Mouse (Mus musculus): ENCODE measurements around the gene Pcdh9. TPM values are rescaled to one million over a fixed set of nuclear protein-coding genes. Genes with fewer than 3 reads are reported as not detected.

The Pcdh9 gene
- polyA plus RNA-seq, 1 experiment from 2014 or later = 27.5 TPM

DNA sequence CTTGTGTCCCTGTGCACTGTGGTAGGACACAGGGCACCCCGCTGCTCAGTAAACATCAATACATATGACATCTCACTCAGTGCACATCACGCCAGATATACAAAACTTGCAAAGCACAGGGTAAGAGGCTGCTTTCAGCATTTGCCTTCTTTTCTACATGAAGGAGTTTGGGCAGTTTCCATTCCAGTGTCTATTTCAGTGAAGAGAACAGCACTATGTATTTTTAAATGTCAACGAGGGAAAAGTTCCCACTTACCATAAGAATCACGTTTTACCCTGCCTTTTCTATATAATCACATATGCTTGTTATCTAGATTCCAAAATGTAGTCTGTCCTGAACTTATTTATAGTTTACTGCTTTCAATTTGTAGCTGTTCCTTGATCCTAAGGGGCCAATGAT, 355.6 kb downstream of the Pcdh9 start:
- no peaks in the 10 kb centered on the region for H3K4me1 ChIP-seq (ENCODE audit: control insufficient read depth, insufficient read depth, low read length)
- H3K9ac ChIP-seq (replicated peaks; ENCODE audit: low read length) = no peak overlapping the region
- no peak overlapping the region for H3K4me3 ChIP-seq (ENCODE audit: low read depth, low read length)
- no peak overlapping the region for H3K27ac ChIP-seq (replicated peaks; ENCODE audit: low read depth, low read length)
- ATAC-seq (replicated peaks; ENCODE audit: insufficient number of reproducible peaks, low FRiP score, low TSS enrichment, low read depth) (no peak), DNase-seq (ENCODE audit: low spot score) (no peak)
- no peaks in the 10 kb centered on the region for H3K9me3 ChIP-seq (replicated peaks; ENCODE audit: control insufficient read depth, low read length)
- 83% methylated on average over 4 of the region's 4 CpGs for WGBS
- no peaks in the 10 kb centered on the region for H3K36me3 ChIP-seq (replicated peaks; ENCODE audit: control insufficient read depth, insufficient read depth, low read depth, low read length)
- no peaks in the 10 kb centered on the region for H3K27me3 ChIP-seq (ENCODE audit: control insufficient read depth, insufficient read depth, low read length)
- H3K4me2 ChIP-seq (ENCODE audit: low read depth, low read length) = no peak overlapping the region

DNA sequence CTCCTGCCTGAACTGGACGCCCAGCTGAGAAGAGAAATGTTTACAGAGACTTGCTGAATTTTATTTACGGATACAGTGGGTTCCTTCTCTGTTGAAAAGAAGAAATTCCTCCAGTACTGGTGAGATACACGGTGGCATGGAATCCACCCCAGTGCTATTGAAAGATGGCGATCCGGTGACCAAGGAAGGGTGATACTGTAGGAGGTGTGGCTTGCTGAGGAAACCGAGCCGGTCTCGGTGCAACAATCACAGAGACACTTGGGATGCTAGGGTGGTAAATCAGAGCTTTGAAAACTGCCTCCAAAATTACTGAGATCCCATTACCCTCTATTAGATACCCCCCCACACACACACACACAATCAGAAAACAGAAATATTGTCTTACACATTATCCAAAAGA, 367.0 kb downstream of the Pcdh9 start:
- H3K9ac ChIP-seq (replicated peaks; ENCODE audit: low read length) = no peak overlapping the region
- 82% methylated on average over 8 of the region's 8 CpGs for WGBS
- H3K27me3 ChIP-seq (ENCODE audit: control insufficient read depth, insufficient read depth, low read length) = no peaks in the 10 kb centered on the region
- no peak overlapping the region for H3K4me3 ChIP-seq (ENCODE audit: low read depth, low read length)
- ATAC-seq (replicated peaks; ENCODE audit: insufficient number of reproducible peaks, low FRiP score, low TSS enrichment, low read depth) (no peak), DNase-seq (ENCODE audit: low spot score) (no peak)
- H3K4me1 ChIP-seq (ENCODE audit: control insufficient read depth, insufficient read depth, low read length) = no peaks in the 10 kb centered on the region
- H3K4me2 ChIP-seq (ENCODE audit: low read depth, low read length) = no peak overlapping the region
- H3K9me3 ChIP-seq (replicated peaks; ENCODE audit: control insufficient read depth, low read length) = no peaks in the 10 kb centered on the region
- H3K36me3 ChIP-seq (replicated peaks; ENCODE audit: control insufficient read depth, insufficient read depth, low read depth, low read length) = no peaks in the 10 kb centered on the region
- H3K27ac ChIP-seq (replicated peaks; ENCODE audit: low read depth, low read length) = no peak overlapping the region

DNA sequence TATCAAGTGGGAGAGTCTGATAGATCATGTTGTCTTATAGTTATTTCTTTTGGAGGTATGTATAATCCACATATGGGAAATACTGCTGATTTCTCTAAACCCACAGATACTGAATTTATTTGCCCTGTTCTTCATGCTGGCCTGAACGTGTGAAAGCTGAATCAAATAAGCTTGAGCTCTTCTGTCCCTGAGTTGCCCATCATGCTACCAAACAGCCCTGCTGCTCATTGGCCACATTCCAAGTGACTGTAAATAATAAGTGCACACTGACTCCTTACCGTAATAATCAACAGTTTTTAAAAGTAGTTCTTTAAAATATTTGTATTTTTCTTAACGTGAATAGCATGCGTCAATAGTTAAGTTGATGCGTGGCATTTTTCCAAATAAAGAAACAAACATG, 370.3 kb downstream of the Pcdh9 start:
- ATAC-seq (replicated peaks; ENCODE audit: insufficient number of reproducible peaks, low FRiP score, low TSS enrichment, low read depth) (no peak), DNase-seq (ENCODE audit: low spot score) (no peak)
- Histone ChIP-seq H3K4me1 (ENCODE audit: control insufficient read depth, insufficient read depth, low read length) (no peaks in the 10 kb centered on the region), H3K4me3 (ENCODE audit: low read depth, low read length) (no peak overlapping the region), H3K27me3 (ENCODE audit: control insufficient read depth, insufficient read depth, low read length) (no peaks in the 10 kb centered on the region), H3K9ac (replicated peaks; ENCODE audit: low read length) (no peak overlapping the region), H3K27ac (replicated peaks; ENCODE audit: low read depth, low read length) (no peak overlapping the region), H3K4me2 (ENCODE audit: low read depth, low read length) (no peak overlapping the region), H3K9me3 (replicated peaks; ENCODE audit: control insufficient read depth, low read length) (no peaks in the 10 kb centered on the region), H3K36me3 (replicated peaks; ENCODE audit: control insufficient read depth, insufficient read depth, low read depth, low read length) (no peaks in the 10 kb centered on the region)
- 90% methylated on average over 5 of the region's 5 CpGs for WGBS

DNA sequence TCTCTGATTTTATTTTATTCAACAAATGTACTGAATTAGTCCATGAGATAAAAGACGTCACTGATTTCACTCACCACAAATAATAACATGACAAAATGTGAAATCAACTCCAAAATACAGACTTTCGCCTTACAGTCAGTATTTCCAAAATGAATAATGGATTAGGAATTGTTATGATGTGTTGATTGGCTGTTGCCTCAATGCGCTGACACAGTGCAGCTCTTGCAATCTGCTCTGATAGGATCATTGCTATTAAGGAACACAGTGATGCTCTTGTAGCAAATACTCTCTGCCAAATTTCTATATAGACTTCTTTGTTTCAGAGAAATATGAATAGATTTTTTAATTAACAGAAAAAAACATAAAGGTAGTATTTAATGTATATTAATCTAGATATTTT, 373.8 kb downstream of the Pcdh9 start:
- no peaks in the 10 kb centered on the region for H3K27me3 ChIP-seq (ENCODE audit: control insufficient read depth, insufficient read depth, low read length)
- H3K27ac ChIP-seq (replicated peaks; ENCODE audit: low read depth, low read length) = no peak overlapping the region
- DNase-seq (ENCODE audit: low spot score) (no peak), ATAC-seq (replicated peaks; ENCODE audit: insufficient number of reproducible peaks, low FRiP score, low TSS enrichment, low read depth) (no peak)
- H3K9me3 ChIP-seq (replicated peaks; ENCODE audit: control insufficient read depth, low read length) = no peaks in the 10 kb centered on the region
- no peaks in the 10 kb centered on the region for H3K4me1 ChIP-seq (ENCODE audit: control insufficient read depth, insufficient read depth, low read length)
- no peak overlapping the region for H3K4me3 ChIP-seq (ENCODE audit: low read depth, low read length)
- WGBS = 84% methylated on average over 3 of the region's 3 CpGs
- no peak overlapping the region for H3K9ac ChIP-seq (replicated peaks; ENCODE audit: low read length)
- H3K36me3 ChIP-seq (replicated peaks; ENCODE audit: control insufficient read depth, insufficient read depth, low read depth, low read length) = no peaks in the 10 kb centered on the region
- no peak overlapping the region for H3K4me2 ChIP-seq (ENCODE audit: low read depth, low read length)

DNA sequence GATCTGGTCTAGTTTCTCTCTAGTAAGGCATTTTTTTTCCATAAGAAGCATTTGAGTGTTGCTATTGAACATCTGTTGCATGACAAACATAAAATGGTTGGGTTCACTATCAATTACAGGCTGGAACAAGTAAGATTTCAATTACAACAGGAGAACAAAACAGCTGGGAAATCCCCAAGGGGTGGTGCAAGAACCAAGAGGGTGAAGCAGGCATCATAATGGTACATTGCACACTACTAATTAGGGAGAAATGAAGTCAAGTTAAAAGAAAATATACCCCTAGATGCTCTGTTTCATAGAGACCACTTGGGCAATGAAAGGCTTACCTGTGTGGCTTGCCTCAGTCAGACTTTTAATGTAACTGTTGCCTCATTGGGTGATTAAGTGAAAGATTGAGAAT, 384.4 kb downstream of the Pcdh9 start:
- no peaks in the 10 kb centered on the region for H3K4me1 ChIP-seq (ENCODE audit: control insufficient read depth, insufficient read depth, low read length)
- H3K4me3 ChIP-seq (ENCODE audit: low read depth, low read length) = no peak overlapping the region
- H3K27ac ChIP-seq (replicated peaks; ENCODE audit: low read depth, low read length) = no peak overlapping the region
- DNase-seq (ENCODE audit: low spot score) (no peak), ATAC-seq (replicated peaks; ENCODE audit: insufficient number of reproducible peaks, low FRiP score, low TSS enrichment, low read depth) (no peak)
- no peaks in the 10 kb centered on the region for H3K36me3 ChIP-seq (replicated peaks; ENCODE audit: control insufficient read depth, insufficient read depth, low read depth, low read length)
- H3K4me2 ChIP-seq (ENCODE audit: low read depth, low read length) = no peak overlapping the region
- no peak overlapping the region for H3K9ac ChIP-seq (replicated peaks; ENCODE audit: low read length)
- H3K27me3 ChIP-seq (ENCODE audit: control insufficient read depth, insufficient read depth, low read length) = no peaks in the 10 kb centered on the region
- H3K9me3 ChIP-seq (replicated peaks; ENCODE audit: control insufficient read depth, low read length) = no peaks in the 10 kb centered on the region

DNA sequence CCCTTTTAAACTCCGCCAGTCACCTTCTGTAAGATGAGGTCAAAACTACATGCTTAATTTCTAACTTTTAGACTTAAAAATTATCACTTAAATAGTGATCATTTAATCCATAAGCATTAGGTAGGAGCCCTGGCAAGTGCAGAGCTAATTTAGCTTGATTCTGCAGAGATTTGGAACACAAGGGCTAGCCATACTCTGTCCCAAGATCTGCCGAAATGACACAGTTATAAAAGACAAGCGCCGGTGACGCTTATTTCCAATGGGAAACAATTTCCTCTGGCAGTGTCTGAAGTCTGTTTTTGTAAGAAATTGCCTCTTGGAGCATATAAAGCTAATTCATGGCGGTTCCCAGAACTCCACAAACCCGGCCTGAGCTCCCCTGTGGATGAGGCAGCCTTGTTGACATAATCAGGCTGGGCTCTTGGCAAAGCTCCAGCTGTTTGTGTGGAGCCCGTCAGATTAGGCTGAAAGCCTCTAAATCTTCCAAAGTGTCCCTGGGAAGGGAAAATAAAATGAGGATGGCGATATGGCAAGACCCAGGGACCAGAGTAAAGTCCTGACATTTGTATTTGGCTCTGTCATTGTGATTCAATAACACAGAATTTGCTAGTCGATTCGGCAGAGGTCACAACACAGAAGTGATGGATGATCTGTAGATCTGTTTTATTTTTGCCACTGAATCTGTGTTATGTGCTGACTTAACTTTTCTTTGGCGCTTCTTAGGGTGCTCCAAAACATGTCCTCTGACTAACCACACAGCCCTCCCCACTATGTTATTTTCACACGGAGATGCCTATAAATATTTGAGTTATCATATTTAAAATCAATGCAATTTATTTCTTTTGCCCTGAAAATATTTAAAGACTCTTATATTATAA, 391.4 kb downstream of the Pcdh9 start:
- DNase-seq (ENCODE audit: low spot score) (peak; percentile 52), ATAC-seq (replicated peaks; ENCODE audit: insufficient number of reproducible peaks, low FRiP score, low TSS enrichment, low read depth) (no peak)
- Histone ChIP-seq H3K9ac (replicated peaks; ENCODE audit: low read length) (no peak overlapping the region), H3K9me3 (replicated peaks; ENCODE audit: control insufficient read depth, low read length) (no peaks in the 10 kb centered on the region), H3K27me3 (ENCODE audit: control insufficient read depth, insufficient read depth, low read length) (no peaks in the 10 kb centered on the region), H3K36me3 (replicated peaks; ENCODE audit: control insufficient read depth, insufficient read depth, low read depth, low read length) (no peaks in the 10 kb centered on the region), H3K27ac (replicated peaks; ENCODE audit: low read depth, low read length) (no peak overlapping the region), H3K4me2 (ENCODE audit: low read depth, low read length) (no peak overlapping the region), H3K4me1 (ENCODE audit: control insufficient read depth, insufficient read depth, low read length) (no peaks in the 10 kb centered on the region), H3K4me3 (ENCODE audit: low read depth, low read length) (no peak overlapping the region)
- WGBS = 38% methylated on average over 13 of the region's 13 CpGs

DNA sequence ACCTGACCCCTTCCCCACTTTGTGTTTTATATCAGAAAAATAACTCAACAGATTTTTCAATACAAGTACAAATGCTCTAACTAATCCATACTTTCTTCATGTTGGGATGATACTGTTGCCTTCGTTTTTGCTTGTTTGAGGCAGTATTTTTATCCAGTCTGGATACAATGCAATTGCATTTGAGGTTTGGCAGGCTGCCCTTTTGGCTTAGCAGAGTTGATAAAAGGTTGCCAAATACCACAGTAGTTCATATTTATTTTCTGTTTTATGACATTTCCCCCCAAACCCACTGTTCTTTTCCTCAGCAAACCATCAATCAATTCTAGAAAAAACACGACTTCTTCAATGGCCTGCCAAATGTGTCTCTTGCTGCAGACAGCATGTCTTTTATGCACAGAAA, 415.5 kb downstream of the Pcdh9 start:
- Histone ChIP-seq H3K27ac (replicated peaks; ENCODE audit: low read depth, low read length) (no peak overlapping the region), H3K4me2 (ENCODE audit: low read depth, low read length) (no peak overlapping the region), H3K36me3 (replicated peaks; ENCODE audit: control insufficient read depth, insufficient read depth, low read depth, low read length) (no peaks in the 10 kb centered on the region), H3K4me1 (ENCODE audit: control insufficient read depth, insufficient read depth, low read length) (no peaks in the 10 kb centered on the region), H3K27me3 (ENCODE audit: control insufficient read depth, insufficient read depth, low read length) (no peaks in the 10 kb centered on the region), H3K9me3 (replicated peaks; ENCODE audit: control insufficient read depth, low read length) (no peaks in the 10 kb centered on the region), H3K9ac (replicated peaks; ENCODE audit: low read length) (no peak overlapping the region), H3K4me3 (ENCODE audit: low read depth, low read length) (no peak overlapping the region)
- WGBS = 78% methylated on average over 2 of the region's 2 CpGs
- no peak for ATAC-seq (replicated peaks; ENCODE audit: insufficient number of reproducible peaks, low FRiP score, low TSS enrichment, low read depth)
- no peak for DNase-seq (ENCODE audit: low spot score)

DNA sequence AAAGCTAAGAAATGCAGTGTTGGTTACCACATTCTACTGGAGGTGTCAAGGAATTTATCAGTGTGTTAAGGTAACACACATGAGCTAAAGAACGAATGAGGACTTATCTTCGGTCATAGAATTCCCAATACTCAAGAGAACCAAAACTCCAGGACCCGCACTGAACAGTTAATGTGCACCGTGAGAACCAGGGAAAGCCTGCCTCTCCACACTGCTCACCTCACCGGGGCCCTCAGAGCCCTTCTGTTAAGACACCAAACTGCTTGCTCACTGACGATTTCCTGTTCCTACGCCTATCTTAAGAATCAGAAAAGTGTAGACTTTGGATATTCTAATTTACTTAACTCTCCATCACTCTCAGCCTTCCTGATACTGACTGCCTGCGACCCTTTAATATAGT, 418.0 kb downstream of the Pcdh9 start:
- H3K4me2 ChIP-seq (ENCODE audit: low read depth, low read length) = no peak overlapping the region
- no peaks in the 10 kb centered on the region for H3K9me3 ChIP-seq (replicated peaks; ENCODE audit: control insufficient read depth, low read length)
- H3K4me1 ChIP-seq (ENCODE audit: control insufficient read depth, insufficient read depth, low read length) = no peaks in the 10 kb centered on the region
- H3K27ac ChIP-seq (replicated peaks; ENCODE audit: low read depth, low read length) = no peak overlapping the region
- no peaks in the 10 kb centered on the region for H3K36me3 ChIP-seq (replicated peaks; ENCODE audit: control insufficient read depth, insufficient read depth, low read depth, low read length)
- H3K4me3 ChIP-seq (ENCODE audit: low read depth, low read length) = no peak overlapping the region
- no peak overlapping the region for H3K9ac ChIP-seq (replicated peaks; ENCODE audit: low read length)
- 86% methylated on average over 8 of the region's 8 CpGs for WGBS
- ATAC-seq (replicated peaks; ENCODE audit: insufficient number of reproducible peaks, low FRiP score, low TSS enrichment, low read depth) (no peak), DNase-seq (ENCODE audit: low spot score) (no peak)
- no peaks in the 10 kb centered on the region for H3K27me3 ChIP-seq (ENCODE audit: control insufficient read depth, insufficient read depth, low read length)
